Comparison of ENCODE assay signal across 23 mouse cellular contexts in the genomic region with DNA sequence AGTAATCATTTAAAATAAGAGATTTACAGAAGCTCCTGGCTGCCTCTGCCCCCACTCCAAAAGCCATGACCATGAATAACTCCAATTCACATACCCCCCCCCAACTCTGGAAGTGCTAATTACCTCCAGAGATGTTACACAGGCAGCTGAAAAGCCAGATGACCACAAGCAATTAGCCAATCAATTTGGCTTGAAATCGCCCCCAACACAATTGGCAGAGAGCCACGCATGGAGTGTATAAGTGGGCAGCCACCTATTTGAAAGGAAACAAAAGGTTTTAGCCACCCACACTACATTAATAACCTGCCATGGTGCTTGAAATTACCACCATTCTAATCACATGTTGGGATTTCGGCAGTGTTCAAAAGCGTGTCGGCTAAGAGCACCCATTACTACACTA. TPM values are rescaled to one million over a fixed set of nuclear protein-coding genes. Genes with fewer than 3 reads are reported as not detected.
A peak's percentile ranks its signal among the peaks of the same experiment; 100 is the strongest.
DNase-seq lines count a peak whose midpoint lies in the region; ATAC-seq and TF ChIP-seq lines count a peak whose summit lies in the region.
"Had no signal": no experiment of that assay in that cellular context is flagged by ENCODE, and none has a peak within 500 bp of the region (broad histone marks: within the 10 kb centered on the region; RNA-seq: fewer than 3 reads in every experiment).

No protein-coding gene starts in this region.

- no peak overlapping the region for H3K27ac ChIP-seq in midbrain, postnatal 0 days (ENCODE audit: low read depth, low read length)
- no peak overlapping the region for H3K27ac ChIP-seq in midbrain, embryonic 10.5 days (replicated peaks)
- H3K27ac ChIP-seq: embryonic facial prominence, embryonic 10.5 days; embryonic facial prominence, embryonic 12.5 days; forebrain, embryonic 13.5 days had no signal

- WGBS in midbrain, postnatal 0 days, result 78% methylated on average over 5 of the region's 5 CpGs
- 82% methylated on average over 5 of the region's 5 CpGs for WGBS in midbrain, embryonic 10.5 days

- no peak for TF ChIP-seq CTCF in midbrain, postnatal 0 days (IDR thresholded peaks at IDR 0.05)

- no peaks in the 10 kb centered on the region for H3K27me3 ChIP-seq in midbrain, postnatal 0 days (ENCODE audit: insufficient read depth, low read length)
- peaks cover 84% of the 10 kb centered on the region for H3K27me3 ChIP-seq in midbrain, embryonic 10.5 days (ENCODE audit: low read depth, poor library complexity, severe bottlenecking)
- H3K27me3 ChIP-seq: CH12.LX; embryonic facial prominence, embryonic 12.5 days had no signal

- no peak overlapping the region for H3K4me2 ChIP-seq in midbrain, postnatal 0 days (ENCODE audit: low read depth, low read length, poor library complexity, severe bottlenecking)
- H3K4me2 ChIP-seq: embryonic facial prominence, embryonic 12.5 days; forebrain, embryonic 13.5 days had no signal

- no peak overlapping the region for H3K4me3 ChIP-seq in midbrain, postnatal 0 days (ENCODE audit: low read depth, low read length)
- no peak overlapping the region for H3K4me3 ChIP-seq in midbrain, embryonic 10.5 days
- H3K4me3 ChIP-seq: embryonic facial prominence, embryonic 10.5 days; embryonic facial prominence, embryonic 12.5 days; forebrain, embryonic 13.5 days had no signal

- no peak for ATAC-seq in midbrain, postnatal 0 days (ENCODE audit: low FRiP score)
- ATAC-seq: CD4-positive, CD25-positive, alpha-beta regulatory T cell, adult 4 months; forebrain, embryonic 13.5 days; forebrain, postnatal 0 days had no signal

- H3K36me3 ChIP-seq in midbrain, postnatal 0 days (ENCODE audit: insufficient read depth, low read length), result no peaks in the 10 kb centered on the region
- no peaks in the 10 kb centered on the region for H3K36me3 ChIP-seq in midbrain, embryonic 10.5 days
- H3K36me3 ChIP-seq: embryonic facial prominence, embryonic 12.5 days; G1E had no signal

- peak; percentile 1 to 5 for DNase-seq in cerebellum, postnatal 10 days
- no peak for DNase-seq in cerebellum, adult 11 months
- peak; percentile 4 for DNase-seq in kidney, postnatal 10 days
- no peak for DNase-seq in kidney, adult 8-10 months
- DNase-seq in midbrain, postnatal 0 days (ENCODE audit: low spot score), result peak; percentile 1
- no peak for DNase-seq in midbrain, embryonic 10.5 days (ENCODE audit: low spot score)
- DNase-seq in Muller cell, postnatal 12 days (ENCODE audit: inconsistent ontology term), result peak; percentile 22
- DNase-seq in urinary bladder, adult 2 months (ENCODE audit: low spot score), result no peak
- DNase-seq: adrenal gland, adult 2 months; adrenal gland, postnatal 10 days; adrenal gland, postnatal 25 days; B cell, adult 2 months; cerebellum, adult 18-20 months; cerebellum, adult 8-10 months; cerebellum, adult 9-11 months; cerebellum, postnatal 25 days; forebrain, postnatal 0 days had no signal

- no peak overlapping the region for H3K9ac ChIP-seq in midbrain, postnatal 0 days (replicated peaks; ENCODE audit: low read length, poor library complexity, severe bottlenecking)
- H3K9ac ChIP-seq: embryonic facial prominence, embryonic 12.5 days; forebrain, embryonic 13.5 days; forebrain, postnatal 0 days had no signal

- no peaks in the 10 kb centered on the region for H3K9me3 ChIP-seq in midbrain, postnatal 0 days (ENCODE audit: low read length)
- H3K9me3 ChIP-seq in midbrain, embryonic 10.5 days (replicated peaks), result no peaks in the 10 kb centered on the region
- H3K9me3 ChIP-seq: embryonic facial prominence, embryonic 10.5 days; embryonic facial prominence, embryonic 12.5 days; forebrain, embryonic 13.5 days; G1E had no signal

- no peaks in the 10 kb centered on the region for H3K4me1 ChIP-seq in midbrain, postnatal 0 days (ENCODE audit: insufficient read depth, low read length)
- H3K4me1 ChIP-seq in midbrain, embryonic 10.5 days, result no peaks in the 10 kb centered on the region
- H3K4me1 ChIP-seq: embryonic facial prominence, embryonic 10.5 days; embryonic facial prominence, embryonic 12.5 days; forebrain, embryonic 13.5 days had no signal

RNA-seq across cellular contexts. Expression of gene Gpc3, which starts 55.2 kb away (rescaled TPM):
- total RNA-seq in midbrain, postnatal 0 days (2014; rRNA removed), result 19.3 and 32.7 TPM in 2 replicates
- polyA plus RNA-seq in midbrain, postnatal 0 days (2015; fragmentation: Nextera tagmentation; extraction: Ambion mirVana), result 61.7 and 69.3 TPM in 2 replicates
- polyA plus RNA-seq in midbrain, embryonic 10.5 days (2016; fragmentation: Nextera tagmentation; extraction: Ambion mirVana), result 213 and 245 TPM in 2 replicates
- polyA plus RNA-seq in urinary bladder, adult 2 months (2012; rRNA removed), result 50.0 and 55.9 TPM in 2 replicates
- total RNA-seq: CH12.LX had no signal
- polyA plus RNA-seq: CD4-positive, CD25-positive, alpha-beta regulatory T cell, adult 4 months; G1E had no signal

Comparison
In these comparisons a context has a peak if more than half of its experiments do, and no peak if none do; other contexts are left out.
1. DNase-seq: peak in cerebellum, postnatal 10 days (2 of 2), kidney, postnatal 10 days (single experiment), midbrain, postnatal 0 days (single experiment) and Muller cell, postnatal 12 days (single experiment); none in cerebellum, adult 11 months (single experiment), kidney, adult 8-10 months (0 of 2), midbrain, embryonic 10.5 days (single experiment) and urinary bladder, adult 2 months (single experiment).